Mouse (Mus musculus) mouse embryonic stem cell (cell line): ENCODE data around the gene Man1c1.

Source experiments
- in situ Hi-C, 2 experiments: fragments of 300-500 bp; cut with MboI; formaldehyde crosslinking; loops; 1 replicate in 1 of 2; 3 replicates in 1 of 2; pipeline ENCODE4 v1.14.3; 2019 to 2020; ENCODE audit warnings: low sequenced_read_pairs in 2 of 2, low pct_unique_long_range_greater_than_20kb in 1 of 2, mixed read lengths in 1 of 2; ENCODE audit not compliant: unreplicated experiment in 1 of 2

Gene Man1c1

GRCm38 (mm10) chr4:134594731-134595439, 109.2 kb downstream of the Man1c1 start:
- in situ Hi-C loops, result no loop called here

- in situ Hi-C loops, result no loop called here
These were observed 111.6 kb downstream of the Man1c1 start for GRCm38 (mm10) chr4:134592442-134592841.

- in situ Hi-C loops, result no loop called here
These were observed 112.5 kb downstream of the Man1c1 start for GRCm38 (mm10) chr4:134591506-134592061.

- in situ Hi-C loops, result no loop called here
These were observed 113.7 kb downstream of the Man1c1 start for GRCm38 (mm10) chr4:134590227-134590926.

DNA sequence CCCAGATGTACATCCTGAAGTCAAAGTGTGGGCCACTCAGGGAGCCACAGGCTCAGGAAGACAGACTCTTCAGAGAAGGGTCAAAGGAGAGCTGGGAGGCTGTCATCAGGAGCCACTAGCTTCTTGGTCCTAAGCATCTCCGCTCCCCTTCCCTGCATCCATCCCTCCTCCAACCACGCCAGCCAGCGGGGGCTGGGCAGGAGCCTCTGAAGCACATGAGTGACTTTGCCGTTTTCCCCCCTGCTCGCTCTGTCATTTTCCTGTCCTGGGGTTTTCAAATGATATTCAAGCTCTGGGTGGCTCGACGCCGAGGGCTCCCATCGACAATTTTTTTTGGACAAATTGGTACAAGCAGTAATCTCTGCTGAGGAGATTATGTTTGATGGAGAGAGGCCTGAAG, 114.3 kb downstream of the Man1c1 start:
- in situ Hi-C loops, result no loop called here

DNA sequence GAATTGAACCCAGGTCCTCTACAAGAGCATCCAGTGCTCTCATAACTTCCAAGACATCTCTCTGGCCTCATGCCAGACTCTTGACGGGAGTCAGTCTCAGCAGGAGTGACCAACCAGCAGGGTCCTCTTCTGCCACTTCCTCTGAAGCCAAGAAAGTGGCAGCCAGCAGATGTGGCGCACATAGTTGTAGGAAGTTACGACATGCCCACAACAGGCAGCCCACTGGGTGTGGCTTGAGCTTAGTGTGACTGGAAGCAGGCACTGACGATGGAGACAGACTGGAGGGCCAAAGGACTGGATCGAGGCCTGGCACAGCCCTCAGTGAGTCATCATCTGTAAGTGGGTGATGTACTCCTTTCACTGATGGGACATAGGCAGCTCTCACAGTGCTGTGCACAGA, 115.1 kb downstream of the Man1c1 start:
- in situ Hi-C loops, result no loop called here

DNA sequence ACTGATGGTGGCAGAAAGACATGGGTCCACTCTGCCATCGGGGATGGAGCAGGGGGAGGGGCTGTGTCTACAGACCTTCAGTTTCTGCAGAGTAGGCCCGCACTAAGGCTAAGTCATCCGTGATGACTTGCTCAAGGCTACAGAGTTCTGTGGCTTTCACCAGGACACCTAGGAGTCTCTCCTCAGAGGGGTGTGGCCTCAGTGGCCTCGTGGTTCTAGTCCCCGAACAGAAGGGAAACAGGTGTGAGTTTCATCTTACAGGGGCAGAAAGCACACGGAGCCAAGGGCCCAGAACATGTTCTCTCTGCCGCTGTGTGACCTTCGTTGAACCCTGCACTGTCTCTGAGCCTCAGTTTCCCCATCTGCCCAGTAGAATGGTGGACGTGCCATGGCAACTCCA, 115.8 kb downstream of the Man1c1 start:
- in situ Hi-C loops, result no loop called here

GRCm38 (mm10) chr4:134587636-134588197, 116.4 kb downstream of the Man1c1 start:
- in situ Hi-C loops, result no loop called here

- in situ Hi-C loops, result no loop called here
These were observed 117.5 kb downstream of the Man1c1 start for GRCm38 (mm10) chr4:134586631-134587030.

DNA sequence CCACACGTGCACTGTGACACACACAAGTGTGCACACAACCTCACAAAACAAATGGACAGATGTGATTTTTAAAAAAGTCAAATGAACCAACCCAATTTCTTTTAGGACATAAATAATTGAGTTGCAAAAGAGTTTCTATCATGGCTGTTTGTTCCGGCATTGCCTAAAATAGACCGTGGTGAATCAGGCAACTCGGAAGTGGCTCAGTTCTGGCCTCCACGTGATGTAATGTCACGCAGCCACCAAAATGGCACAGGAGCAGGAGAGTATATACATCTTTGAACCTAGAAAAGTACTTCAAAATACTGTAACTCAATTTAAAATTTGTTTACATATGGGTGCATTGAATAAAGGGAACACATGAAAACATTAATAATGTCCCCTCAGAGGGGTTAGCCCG, 118.0 kb downstream of the Man1c1 start:
- in situ Hi-C loops, result no loop called here

DNA sequence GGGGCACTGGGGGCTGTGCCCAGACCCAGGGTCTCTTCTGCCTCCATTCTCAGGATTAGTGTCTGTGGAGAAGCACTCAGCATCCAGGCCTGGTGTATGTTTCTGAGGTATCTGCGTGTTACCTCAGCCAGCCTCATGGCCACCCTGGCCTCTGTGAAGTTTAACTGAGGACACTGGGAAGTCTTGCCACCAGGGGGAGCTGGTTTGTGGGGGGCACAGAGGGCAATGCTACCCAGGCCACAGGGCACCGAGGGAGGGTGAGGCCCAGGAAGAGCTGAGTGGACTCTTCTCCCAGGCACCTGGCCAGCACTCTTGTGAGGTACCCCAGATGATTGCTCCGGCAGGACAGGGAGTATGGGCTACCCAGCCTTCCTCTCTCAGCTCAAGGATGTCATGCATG, 120.6 kb downstream of the Man1c1 start:
- in situ Hi-C loops, result no loop called here

GRCm38 (mm10) chr4:134581365-134581764, 122.7 kb downstream of the Man1c1 start:
- in situ Hi-C loops, result no loop called here

DNA sequence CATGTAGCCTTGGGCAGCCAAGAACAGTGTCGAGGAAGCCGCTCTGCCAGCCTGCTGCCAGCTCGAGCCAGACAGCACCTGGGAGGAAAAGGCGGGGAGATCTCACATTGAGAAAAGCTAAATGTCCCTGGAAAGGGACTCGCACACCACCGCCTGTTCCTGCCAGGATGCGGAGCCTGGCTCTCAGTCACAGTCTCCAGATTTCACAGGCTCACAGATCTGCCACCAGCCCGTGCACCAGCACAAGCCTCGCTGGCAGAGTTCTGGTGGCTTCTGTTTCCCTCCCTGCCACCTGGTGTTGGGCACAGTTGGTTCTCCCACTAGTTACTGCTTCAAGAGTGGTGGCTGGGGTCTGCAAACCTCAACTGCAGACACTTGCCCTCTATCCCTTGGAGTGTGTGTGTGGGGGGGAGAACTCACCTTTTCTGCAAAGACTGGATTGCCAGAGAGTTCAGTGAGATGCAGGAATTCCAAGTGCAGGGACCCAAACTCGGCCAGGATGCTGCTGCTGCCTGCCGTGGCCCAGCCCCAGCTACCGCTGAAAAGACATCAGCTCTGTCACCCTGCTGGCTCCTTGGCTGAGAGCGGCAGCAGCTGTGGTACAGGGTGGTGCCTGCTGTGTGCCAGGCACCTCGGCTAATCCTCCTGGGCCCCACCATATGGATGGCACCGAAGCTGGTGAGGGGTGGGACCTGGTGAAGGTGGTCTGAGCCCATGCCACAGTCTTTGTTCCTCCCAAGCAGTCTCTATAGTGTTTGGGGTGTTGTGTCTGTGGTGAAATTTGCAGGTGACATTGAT, 123.5 kb downstream of the Man1c1 start:
- in situ Hi-C loops, result no loop called here

DNA sequence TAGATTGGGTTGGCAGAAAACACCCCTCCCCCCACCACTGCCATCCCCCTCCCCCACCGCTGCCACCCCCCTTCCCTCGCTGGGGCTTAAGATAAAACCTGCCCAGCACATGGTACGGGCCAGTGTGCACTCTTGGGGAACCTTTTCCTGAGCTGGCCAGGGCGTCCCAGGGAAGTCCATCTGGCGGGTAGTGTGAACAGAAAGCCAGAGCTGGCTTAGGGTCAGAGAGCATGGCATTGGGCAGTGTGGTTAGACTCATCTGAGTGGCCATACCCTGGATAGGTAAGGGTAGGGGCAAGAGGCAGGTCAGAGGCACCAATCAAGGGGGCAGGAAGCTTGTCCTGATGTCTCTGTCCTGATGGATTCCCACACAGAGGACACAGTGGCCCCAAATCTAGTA, 124.5 kb downstream of the Man1c1 start:
- in situ Hi-C loops, result no loop called here

GRCm38 (mm10) chr4:134579212-134579611, 124.9 kb downstream of the Man1c1 start:
- in situ Hi-C loops, result no loop called here

DNA sequence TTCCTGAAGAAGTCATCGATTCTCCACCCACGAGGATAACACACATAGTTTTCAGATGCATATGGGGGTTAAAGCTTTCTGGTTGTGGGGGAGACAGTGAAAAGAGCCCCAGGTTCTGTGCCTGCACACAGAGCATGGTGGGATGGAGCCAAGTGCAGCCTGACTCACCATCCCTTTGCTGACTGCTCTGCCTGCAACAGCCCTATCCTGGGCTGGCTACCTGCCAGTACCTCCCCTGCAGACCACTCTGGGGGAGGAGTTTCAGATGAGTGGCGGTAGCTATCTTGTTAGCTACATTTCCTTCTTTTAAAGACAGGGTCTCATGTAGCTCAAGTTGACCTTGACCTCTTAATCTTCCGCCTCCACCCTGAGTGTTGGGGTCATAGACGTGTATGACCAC, 125.7 kb downstream of the Man1c1 start:
- in situ Hi-C loops, result no loop called here

- in situ Hi-C loops, result no loop called here
These were observed 126.8 kb downstream of the Man1c1 start for GRCm38 (mm10) chr4:134577281-134577680.

DNA sequence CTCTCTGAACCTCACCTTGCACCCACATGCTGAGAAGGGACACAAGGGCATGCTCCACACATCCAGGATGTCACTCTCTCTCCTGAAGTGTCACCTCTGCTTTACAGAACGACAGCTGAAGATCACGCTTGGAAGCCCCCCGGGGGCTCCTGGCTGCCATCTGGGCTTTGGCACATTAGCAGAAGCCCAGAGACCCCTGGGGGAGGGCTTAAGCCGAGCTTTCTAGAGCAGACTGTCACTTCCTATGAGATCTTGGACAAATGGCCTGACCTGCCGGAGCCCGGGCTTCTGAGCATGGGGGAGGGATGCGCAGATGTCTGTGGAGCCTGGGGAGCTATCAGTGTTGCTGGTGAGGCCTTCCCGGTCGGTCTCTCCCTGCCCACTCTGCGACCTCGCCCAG, 128.6 kb downstream of the Man1c1 start:
- in situ Hi-C loops, result no loop called here
